Mouse (Mus musculus): Measurements from ENCODE around the gene Nucks1.

Gene Nucks1

DNA sequence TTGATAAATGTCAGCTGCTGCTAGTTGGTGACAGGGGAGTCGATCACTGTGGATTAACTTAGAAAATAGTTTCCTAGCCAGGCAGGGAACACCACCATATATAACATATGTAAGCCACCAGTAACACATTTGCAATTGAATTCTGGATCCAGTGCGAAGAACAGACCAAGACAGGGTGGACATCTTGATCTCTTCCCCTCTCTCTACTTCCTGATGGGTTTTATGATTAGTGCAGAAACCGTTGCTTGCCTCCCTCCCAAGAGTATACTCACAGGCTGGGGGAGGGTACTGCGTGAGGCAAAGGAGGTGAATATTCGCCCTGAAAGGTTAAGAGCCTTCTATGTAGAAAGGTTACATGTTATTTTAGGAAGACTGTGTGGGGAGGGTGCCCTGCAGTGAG lies 55.5 kb downstream of the Nucks1 start:
- no peak for DNase-seq (ENCODE audit: extremely low spot score)

DNA sequence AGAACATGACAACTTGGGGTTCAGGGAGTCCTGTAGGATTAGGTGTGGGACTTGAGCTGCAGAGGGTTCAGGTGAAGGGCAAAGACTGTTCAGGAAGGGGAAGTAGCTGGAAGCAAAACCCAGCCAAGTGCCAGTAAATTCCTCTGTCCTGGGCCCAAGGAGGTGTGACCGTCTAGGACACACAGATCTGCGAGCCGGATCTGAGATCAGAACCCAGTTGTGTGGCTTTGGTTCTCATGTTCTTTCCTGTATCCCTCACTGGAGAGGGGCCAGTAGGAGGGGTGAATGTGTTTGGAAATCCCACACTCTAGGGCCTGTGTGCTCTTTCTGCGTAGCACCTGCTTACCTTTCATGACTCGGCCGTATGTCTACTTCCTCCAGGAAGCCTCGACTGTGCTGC lies 57.0 kb downstream of the Nucks1 start:
- DNase-seq (ENCODE audit: extremely low spot score): no peak

DNA sequence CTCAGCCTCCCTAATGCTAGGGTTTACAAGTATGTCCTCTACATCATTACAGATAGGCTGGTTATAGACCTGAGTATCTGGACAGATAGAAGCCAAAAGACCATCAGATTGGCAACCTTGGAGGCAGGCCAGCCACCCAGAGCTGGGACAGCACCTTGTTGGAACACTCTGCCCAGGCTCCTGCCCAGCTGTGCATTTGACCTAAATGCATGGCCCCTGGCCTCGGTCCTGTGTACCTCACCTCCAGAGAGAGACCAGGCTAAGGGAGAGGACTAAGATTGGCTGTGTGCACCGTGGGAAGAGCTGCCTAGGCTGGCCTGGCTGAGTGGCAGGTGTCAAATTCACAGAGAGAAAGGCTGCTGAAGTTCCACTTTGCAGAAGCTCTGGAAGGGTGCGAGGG lies 58.2 kb downstream of the Nucks1 start:
- no peak for DNase-seq (ENCODE audit: extremely low spot score)

DNA sequence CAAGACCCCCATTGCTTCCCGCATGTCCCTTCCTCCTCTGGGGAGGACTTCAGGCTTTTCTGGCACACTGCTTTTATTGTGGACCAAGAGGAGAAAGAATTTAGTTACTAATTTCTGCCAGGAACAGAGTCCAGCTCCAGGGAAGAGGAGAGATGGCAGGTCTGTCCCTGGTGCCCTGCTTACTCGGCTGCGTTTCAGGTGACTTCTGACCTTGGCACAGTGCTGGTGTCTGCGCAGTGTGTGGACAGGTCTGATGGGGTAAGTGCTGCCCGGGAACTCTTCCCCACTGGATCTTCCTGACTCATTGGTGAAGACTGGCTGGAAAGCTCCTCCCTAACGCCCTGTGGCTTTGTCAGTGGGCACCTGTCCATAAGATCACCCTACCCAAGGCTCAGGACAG lies 58.6 kb downstream of the Nucks1 start:
- no peak for DNase-seq (ENCODE audit: extremely low spot score)

DNA sequence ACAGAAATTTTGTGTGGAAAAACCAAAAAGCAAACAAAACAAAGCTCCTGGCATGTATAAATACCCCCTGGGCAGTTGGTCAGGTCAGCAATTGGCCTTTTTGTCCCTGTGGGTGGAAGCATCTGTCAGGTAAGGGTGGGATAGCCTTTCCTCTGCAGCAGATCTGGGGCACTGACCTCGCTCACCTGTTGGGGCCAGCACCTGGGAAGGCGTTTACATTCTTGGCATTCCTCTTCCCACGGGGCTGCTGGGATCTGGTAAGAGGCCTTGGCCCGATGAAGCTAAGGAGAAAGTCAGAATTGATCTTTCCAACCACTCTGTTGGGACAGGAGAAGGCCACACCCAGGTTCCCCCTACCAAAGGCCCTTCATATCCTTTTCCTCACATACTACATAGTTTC lies 59.5 kb downstream of the Nucks1 start:
- DNase-seq (ENCODE audit: extremely low spot score): no peak

DNA sequence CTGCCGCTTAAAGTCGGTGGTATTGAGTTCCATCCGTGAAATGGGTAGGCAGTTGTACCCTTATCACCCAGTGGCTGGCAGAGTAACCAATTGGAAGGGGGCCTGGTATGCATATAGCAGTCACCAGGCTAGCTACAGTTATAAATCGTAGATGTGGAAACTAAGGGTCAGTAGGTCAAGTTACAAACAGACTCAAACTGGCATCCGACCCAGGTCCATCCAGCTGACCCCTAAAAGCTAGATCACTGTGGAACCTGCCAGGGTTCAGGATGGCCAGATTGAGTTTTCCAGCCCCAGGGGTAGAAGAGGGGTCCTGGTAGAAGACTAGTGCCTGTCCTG lies 60.0 kb downstream of the Nucks1 start:
- no peak for DNase-seq (ENCODE audit: extremely low spot score)

DNA sequence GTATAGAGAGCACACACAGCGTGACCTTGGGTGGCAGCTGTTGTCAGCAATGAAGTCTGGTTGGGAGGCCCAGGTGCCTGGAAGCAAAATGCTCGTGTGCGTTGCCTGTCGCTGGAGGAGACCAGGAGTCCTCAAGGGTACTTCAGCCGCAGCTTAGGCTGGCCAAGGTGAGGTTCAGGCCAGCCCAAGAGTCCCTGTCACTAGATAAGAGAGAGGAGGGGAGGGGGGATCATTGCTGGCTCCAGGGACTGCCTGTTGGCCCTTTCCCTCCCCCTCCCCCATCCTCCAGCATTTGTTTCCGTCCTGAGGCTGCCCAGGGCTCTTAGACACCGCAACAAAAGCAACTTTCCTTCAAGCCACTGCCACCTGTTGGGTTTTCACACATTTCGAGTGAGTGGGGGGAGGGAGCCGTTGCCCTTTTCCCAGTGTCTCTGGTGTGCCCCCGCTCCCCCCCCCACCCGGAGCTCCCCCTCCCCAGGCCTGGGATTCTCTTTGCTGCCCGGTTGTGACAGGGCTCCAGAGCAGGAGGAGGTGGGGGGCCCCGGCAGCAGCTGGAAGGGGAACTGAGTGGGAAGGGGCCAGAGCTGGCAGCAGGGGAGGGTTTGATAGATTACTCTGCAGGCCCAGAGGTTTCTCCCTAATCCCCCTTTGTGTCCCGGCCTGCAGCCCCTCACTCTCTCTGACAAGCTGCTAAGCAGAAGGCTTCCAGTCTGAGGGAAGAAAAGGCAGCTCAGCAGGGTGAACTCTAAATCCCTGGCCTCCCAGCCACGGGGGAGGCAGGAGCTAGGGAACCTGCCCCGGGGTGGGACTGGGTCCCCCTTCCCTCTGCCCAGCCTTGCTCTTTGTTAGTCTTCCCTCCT lies 60.6 kb downstream of the Nucks1 start:
- peak; percentile 85 for DNase-seq (ENCODE audit: extremely low spot score)

DNA sequence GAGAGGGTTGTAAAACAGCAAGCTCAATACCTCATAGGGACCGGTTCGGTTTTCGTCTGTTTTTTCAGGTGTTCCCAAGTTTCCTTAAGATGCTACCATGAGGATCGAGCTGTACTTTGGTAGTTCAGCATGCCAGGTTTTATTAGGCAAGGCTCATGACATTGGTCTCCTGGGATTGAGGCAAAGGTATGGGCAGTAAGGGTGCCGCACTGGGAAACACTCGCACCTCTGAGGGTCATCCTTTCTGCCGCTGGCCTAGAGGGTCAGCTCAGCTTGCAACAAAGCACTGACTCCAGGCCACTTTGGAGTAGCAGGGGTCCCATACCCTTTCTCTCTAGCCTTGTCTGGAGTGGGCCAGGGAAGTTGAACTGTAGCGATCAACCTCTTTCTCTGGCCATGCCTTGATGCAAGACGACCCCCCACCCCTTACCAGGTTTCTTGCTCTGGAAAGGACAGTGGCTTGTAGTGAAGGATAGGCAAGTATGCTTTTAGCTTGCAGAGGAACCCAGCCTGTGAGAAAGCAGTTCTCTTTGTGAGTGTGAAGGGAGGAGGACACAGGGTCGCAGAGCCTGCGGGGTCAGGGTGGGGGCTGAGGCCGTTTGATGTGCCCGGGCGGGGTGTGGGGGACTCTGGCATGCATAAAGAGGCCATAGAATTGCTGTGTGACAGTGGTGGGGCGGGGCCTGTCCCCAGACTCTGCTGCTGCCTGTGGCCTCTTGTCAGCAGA lies 61.6 kb downstream of the Nucks1 start:
- DNase-seq (ENCODE audit: extremely low spot score): peak; percentile 84

DNA sequence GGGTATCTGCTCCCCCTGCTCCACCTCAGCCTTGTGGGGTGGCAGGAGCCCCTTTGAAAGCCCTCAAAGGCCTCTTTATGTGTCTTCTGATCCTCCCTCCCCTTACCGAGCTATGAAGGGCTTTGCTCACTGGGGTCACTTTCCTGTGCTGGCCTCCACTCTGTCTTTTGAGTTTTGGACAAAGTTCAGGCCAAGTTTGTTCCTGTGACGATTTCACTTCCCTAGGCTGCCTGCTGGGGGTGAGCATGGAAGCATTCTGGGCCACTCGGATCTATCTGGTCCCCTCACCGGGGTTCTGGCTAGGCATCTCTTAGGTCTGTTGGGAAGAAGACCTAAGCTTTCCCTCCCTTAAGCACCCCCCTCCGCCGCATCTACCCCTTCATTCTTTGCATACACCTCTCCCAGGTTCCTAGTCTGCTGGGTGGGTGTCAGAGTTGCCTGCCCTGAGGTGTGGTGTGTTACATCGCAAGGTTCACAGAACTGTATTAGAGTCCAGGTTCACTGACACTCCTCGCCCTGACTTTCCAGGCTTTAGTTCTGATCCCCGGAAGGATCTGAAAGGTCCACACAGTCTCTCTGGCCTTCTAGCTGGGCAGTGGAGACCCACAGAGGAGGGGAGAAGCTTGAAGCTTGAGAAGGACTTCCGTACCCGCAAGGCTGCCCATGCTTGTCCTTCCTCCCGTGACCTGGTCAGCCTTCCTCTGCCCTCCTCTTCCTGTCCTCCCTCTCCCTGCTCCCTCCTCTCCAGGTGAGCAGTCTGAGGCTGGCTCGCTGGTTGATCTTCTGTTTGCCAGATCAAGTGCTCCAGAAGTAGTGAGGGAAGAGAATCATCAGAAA lies 62.4 kb downstream of the Nucks1 start:
- DNase-seq (ENCODE audit: extremely low spot score): no peak

DNA sequence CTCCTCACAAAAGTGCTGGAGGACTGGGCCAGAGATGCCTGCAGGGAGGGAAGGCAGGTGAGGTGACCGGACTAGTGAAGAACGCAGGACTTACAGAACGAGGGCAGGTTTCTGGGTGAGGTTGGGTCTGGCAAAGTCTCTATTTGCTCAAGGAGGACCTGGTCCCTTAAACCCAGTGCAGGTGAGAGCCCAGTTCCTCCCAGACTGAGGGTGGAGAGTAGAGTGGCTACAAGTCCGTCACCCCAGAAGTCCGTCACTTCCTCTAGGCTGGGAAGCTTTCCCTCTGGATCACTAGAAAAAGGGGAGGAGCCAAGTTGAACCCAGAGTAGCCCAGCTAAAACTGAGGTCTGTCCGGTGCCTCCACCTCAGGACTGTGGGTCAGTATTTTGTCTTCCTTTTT lies 63.7 kb downstream of the Nucks1 start:
- no peak for DNase-seq (ENCODE audit: extremely low spot score)

DNA sequence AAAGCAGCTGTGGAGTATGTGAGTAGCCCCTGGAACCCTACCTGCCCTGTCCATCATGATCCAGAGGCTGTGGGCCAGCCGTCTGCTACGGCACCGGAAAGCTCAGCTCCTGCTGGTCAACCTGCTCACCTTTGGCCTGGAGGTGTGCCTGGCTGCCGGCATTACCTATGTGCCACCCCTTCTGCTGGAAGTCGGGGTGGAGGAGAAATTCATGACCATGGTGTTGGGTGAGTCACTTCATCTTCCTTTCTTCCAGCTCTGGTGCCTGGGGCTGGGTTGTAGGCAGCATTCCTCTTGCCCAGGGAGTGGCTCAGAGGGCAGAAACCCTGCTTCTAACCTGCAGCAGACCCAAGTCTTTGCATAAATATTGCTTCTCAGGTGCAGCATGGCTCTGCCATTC lies 66.6 kb downstream of the Nucks1 start:
- DNase-seq (ENCODE audit: extremely low spot score): no peak

DNA sequence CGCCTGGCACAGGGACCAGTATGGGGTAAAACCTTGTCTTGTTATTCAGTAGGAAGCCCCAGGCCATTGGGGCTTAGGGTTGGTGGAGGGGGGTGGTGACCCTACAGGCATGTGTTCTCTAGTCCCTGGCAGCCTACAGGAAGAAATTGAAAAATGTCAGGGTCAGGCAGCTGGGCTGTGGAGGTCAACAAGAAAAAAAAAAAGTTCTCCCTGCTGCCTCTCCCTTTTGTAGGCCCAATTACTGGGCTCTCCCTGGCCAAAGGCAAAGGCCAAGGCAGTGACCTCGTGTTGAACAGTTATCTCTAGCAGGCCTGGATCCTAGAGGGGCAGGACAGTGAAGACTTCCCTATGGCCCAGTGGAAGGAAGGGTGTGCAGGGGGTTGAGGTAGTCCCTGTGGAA lies 70.1 kb downstream of the Nucks1 start:
- peak; percentile 52 for DNase-seq (ENCODE audit: extremely low spot score)

DNA sequence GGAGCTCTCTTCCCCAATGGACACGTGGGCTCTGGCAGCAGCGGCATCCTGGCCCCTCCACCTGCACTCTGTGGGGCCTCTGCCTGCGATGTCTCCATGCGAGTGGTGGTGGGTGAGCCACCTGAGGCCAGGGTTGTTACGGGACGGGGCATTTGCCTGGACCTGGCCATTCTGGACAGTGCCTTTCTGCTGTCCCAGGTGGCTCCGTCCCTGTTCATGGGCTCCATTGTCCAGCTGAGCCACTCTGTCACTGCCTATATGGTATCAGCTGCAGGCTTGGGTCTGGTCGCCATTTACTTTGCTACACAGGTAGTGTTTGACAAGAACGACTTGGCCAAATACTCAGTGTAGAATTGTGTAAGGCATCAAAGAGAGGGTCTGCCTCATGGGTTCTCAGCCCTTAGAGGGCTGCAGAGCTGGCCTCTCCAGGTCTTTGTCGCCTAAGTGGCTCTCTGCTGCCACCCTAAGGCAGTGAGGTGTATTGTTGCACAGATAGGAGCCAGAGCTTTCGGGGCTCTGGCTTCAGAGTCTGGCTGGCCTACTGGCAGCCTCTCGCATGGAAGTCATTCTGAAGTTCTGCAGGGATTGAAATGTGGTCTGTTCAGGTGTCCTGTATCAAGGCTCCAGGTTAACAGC lies 71.2 kb downstream of the Nucks1 start:
- DNase-seq (ENCODE audit: extremely low spot score): peak; percentile 82

DNA sequence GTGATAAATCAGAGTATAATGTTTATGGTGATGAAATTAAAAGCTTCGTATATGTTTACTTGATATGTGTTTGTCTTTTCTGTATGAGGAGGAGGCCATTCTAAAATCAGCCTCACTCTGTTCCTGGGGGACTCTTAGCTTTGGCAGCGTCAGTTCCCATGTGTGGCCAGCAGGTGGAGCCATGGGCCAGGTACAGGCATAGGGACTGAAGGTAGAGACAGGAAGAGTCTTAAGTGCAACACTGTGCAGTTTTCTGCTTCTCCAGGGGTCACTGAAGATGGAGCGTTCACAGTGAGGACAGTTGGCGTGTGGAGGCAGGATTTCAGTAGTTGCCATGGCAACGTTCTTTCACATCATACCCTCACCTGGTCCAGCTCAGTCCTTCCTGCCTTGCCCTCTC lies 72.6 kb downstream of the Nucks1 start:
- DNase-seq (ENCODE audit: extremely low spot score): peak; percentile 72

DNA sequence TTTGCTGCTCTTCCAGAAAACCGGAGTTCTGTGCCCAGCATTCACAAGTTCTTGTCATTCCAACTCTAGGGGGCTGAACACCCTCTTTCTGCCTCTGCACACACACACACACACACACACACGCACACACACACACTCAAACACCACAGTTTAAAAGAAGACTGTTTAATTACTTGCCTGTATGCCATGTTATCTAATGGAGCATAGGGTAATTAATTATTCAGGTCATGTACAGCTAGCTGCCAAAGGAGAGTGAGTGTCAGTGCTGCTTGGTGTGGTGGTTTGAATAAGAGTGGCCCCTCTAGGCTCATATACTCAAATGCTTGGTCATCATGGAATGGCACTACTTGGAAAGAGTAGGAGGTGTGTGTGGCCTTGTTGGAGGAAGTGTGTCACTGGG lies 73.5 kb downstream of the Nucks1 start:
- no peak for DNase-seq (ENCODE audit: extremely low spot score)

Measured in embryo, embryonic 9.5 days (tissue).